Mouse (Mus musculus): ENCODE results near the gene Il15. TPM values are rescaled to one million over a fixed set of nuclear protein-coding genes. Genes with fewer than 3 reads are reported as not detected.

Il15 gene
- polyA plus RNA-seq, 1 experiment from 2014 or later: 1.1 TPM

- ATAC-seq: no peak
- no peak overlapping the region for H3K4me3 ChIP-seq (ENCODE audit: low read depth, low read length)
- H3K27ac ChIP-seq (ENCODE audit: low read depth, low read length): no peak overlapping the region
- no peak overlapping the region for H3K9ac ChIP-seq (ENCODE audit: low read length)
- no peak overlapping the region for H3K4me2 ChIP-seq (ENCODE audit: low read length)
- H3K27me3 ChIP-seq (replicated peaks; ENCODE audit: control insufficient read depth, insufficient read depth, low read length): no peaks in the 10 kb centered on the region
- no peaks in the 10 kb centered on the region for H3K4me1 ChIP-seq (ENCODE audit: control insufficient read depth, insufficient read depth, low read length)
- no peak for DNase-seq (ENCODE audit: low spot score)
- no peaks in the 10 kb centered on the region for H3K9me3 ChIP-seq (replicated peaks; ENCODE audit: control insufficient read depth, low read length)
- no peaks in the 10 kb centered on the region for H3K36me3 ChIP-seq (ENCODE audit: control insufficient read depth, insufficient read depth, low read length)
- WGBS: 83% methylated on average over 5 of the region's 5 CpGs
These were observed 121.0 kb downstream of the Il15 start for GRCm38 (mm10) chr8:82281995-82282394.

All from forebrain, embryonic 14.5 days (tissue).